Mouse (Mus musculus) megakaryocyte progenitor cell, adult 5-6 weeks (primary cell): ENCODE data around the gene Yy2. TPM values are rescaled to one million over a fixed set of nuclear protein-coding genes. Genes with fewer than 3 reads are reported as not detected.

Experiments used
- ATAC-seq: replicated peaks from 2 replicates; pipeline ENCODE4 v1.8.0; 2016; ENCODE audit warnings: mild to moderate bottlenecking, moderate TSS enrichment, inconsistent platforms; ENCODE audit not compliant: poor library complexity
- total RNA-seq, 2 experiments: library from RNA; stranded (forward) in 1 of 2; stranded (reverse) in 1 of 2; fragments of 157-497, 149-512 nt in 1 of 2; fragments of 200-1000 nt in 1 of 2; gene quantifications; 2 replicates each; pipeline versions ENCODE4 v1.2.3 to v1.2.4; 2015 to 2017

The Yy2 gene
- total RNA-seq (2015) = 4.3 and 8.7 TPM in 2 replicates
- total RNA-seq (2017) = 2.9 and 4.0 TPM in 2 replicates

DNA sequence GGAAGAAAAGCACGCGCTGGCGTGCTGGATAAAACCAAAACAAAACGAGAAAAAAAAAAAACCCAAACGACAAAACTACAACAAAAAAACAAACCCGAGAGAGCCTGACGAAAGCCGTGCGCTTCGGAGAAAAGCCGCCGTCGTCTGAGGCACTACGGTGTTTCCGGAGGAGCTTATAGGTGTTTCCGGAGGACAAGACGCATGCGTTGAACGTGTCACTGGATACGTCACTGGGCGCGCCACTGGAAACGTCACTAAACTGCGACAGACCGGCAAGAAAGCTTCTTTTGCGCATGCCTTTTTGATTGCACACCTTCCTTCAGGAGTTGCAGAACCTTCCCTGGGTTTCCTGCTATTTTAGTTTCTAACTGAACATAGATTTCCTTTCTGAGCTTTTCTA, at the start of gene Yy2:
TSS of gene Yy2 (minus strand) at position 146 of the 400 bp plus-strand sequence.
- ATAC-seq = no peak

- ATAC-seq = peak; percentile 48
Measured at GRCm38 (mm10) chrX:157612894-157613293, 44.1 kb upstream of the Yy2 start.

DNA sequence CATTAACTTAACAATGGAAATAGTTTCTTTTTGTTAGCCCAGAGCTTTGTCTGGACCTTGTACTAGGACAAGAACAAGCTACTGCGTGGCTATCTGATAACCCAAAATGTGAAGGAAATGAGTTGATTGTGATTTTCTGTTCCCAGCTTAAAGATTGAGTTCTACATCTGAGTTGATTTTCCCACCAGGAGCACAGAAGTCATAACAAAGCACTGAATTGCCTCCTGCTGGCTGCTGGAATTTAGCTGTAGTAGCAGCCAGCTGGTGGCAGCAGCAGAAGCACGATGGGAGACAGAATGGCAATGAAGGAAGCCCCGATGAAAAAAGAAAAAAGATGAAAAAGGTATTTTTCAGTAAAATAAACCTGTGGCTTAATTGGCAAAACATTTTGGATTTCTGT, 32.7 kb upstream of the Yy2 start:
- ATAC-seq = 0 out of 2 replicates have a peak, but pooled peaks have one; percentile 22

DNA sequence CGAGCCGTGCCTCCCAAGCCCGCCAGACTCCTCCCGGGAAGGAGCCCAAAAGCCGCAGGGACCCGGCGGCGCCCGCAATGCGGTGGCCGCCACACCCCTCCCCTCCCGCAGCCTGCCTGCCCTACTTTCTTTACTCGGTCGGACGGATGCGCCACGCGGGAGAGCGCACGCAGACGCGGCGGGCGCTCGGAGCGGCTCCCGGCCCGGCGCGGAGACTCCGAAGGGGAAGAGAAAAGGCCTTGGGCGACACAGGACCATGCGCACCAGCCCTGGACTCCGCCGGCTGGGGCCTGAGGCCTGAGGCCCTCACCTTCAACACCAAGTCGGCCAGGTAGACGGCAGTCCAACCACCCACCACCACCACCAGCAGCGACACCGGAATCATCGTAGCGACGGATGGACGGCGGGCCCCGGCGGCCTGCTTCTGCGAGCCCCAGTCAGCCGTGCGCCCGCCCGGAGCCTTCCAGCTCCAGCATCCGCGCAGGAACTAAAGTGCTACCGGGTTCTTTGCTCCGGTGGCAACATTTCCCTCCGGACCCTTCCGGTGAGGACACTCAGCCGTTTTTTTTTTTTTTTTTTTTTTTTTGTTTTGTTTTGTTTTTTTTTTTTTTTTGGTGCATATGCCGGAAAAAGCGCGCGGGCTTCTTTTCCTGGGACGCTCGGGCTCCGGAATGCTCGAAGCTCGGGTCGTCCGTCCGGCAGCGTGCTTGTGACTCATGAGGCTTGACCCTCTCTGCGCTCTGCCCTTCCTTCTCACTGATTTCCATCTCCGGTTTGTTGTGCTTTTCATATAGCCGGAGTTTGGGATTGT, 29.6 kb upstream of the Yy2 start, which contains the start of gene Mbtps2:
TSS of gene Mbtps2 (minus strand) at position 530 of the 811 bp plus-strand sequence.
- peak; percentile 89 for ATAC-seq

DNA sequence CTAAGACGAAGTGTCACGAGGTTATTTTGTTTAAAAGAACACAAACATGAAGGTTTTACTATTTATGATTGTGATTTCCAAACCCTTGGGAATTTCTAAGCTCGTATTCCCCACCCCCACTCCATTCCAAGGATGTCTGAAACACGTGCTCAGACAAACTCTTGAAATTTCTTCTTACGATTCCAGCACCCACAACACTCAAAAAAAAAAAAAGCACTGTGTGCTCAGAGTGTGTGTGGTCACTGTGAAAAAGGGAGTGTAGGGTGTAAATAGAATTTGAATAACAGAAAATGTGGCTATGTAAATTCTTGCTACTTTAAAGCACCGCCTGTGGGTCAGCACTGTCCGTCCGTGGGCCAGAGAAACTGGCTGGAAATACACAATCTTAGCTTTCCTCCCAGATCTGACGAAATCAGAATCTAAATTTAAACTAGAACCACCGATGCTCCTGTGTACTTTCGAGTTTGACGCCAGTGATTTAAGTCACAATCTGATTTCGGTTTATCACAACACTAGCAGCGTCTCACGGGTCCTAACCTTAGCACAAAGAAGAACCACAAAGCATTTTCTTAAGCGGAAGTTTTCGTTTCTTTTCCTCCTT, 28.9 kb upstream of the Yy2 start:
- ATAC-seq = peak; percentile 26; the same call in 1 of the 2 replicates

- no peak for ATAC-seq
Measured at GRCm38 (mm10) chrX:157596802-157597201, 28.0 kb upstream of the Yy2 start.

DNA sequence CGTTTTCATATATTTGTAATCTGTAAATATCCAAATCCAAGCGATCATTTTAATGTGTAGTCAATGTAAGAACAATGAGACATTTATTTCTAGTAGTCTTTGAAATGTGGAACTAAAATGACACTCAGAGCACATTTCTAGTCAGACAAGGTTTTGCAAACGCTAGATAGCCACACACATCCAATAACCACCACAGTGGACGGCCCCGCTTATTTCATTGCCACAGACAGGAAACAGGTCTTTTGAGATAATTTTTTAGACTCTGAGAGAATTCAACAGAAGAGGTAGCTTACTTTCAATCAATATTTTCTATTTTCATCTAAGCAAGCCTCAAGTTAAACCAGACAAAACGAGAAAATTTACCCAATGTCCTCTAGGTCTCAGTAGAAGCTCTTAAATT, 27.1 kb upstream of the Yy2 start:
- peak; percentile 40 for ATAC-seq

DNA sequence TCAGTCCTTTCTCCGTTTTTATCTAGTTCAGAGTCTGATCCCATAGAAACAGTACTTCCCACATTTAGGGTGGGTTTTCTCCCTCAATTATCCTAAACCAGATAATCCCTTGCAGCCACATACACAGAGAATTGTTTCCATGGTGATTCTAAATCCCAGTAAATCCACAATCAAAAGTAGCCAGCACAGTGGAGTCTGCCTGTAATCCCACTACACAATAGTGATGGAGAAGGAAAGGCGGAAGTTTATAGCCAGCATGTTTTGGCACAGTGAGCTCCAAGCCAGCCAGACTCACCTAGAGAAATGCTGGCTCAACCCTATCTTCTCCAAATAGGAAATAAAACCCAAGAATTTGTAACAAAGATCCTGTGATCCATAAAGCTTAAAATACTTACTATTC, 25.8 kb upstream of the Yy2 start:
- no peak for ATAC-seq

DNA sequence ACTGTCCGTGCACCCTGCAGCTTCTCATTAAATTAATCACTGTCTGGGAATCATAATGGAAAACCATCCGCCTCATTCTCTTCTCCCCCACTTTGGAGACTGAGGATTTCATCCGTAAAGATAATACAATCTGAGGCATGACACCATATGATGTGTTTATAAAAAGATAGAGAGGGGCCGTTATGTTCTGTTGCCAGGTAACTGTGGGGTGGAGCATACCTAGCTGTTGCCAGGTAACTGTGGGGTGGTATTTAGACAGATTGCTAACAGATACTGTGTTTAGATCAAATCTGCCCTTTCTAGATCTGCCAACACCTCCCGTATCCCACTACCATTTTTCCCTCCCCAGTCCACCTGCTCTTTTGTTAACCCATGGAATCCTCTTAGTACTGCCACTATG, 18.2 kb upstream of the Yy2 start:
- ATAC-seq = no peak

GRCm38 (mm10) chrX:157586397-157586796, 17.6 kb upstream of the Yy2 start:
- ATAC-seq = no peak

DNA sequence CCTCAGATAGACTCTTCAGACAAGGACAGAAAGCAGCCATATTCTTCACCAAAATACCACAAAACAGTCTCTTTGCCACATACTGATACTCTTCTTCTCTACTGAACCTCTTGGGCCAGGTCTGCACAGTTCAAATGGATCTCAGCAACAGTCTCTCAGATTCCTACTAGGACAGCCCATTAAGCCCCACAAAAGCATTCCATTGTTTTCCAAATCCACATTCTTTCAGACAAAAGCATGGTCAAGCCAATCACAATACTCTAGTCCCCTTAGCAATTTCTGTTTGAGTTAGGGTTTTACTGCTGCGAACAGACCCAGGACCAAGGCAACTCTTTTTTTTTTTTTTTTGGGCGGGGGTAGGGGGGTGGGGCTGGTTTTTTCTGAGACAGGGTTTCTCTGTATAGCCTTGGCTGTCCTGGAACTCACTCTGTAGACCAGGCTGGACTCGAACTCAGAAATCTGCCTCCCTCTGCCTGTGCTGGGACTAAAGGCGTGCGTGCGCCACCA, 10.4 kb upstream of the Yy2 start:
- ATAC-seq = no peak

DNA sequence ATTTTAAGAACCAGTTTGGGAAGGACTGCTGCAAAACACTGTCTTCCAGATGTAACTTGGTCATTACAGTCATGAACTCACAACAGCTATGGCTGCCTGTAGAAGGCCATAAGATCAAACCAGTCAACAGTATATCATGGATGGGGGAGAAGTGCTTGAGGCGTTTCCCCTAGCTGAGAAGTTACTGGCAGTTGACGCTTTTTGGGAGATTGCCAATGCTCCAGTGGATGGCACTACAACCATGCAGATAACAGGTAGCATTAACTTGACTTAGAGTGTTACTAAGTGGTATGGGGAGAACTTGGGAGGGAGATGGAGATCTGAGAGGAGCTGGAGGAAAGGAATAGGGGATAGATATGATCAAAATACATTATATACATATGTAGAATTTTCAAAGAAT, 5.9 kb upstream of the Yy2 start:
- peak; percentile 65 for ATAC-seq

GRCm38 (mm10) chrX:157563794-157564193, 5.0 kb downstream of the Yy2 start:
- ATAC-seq = peak; percentile 82

DNA sequence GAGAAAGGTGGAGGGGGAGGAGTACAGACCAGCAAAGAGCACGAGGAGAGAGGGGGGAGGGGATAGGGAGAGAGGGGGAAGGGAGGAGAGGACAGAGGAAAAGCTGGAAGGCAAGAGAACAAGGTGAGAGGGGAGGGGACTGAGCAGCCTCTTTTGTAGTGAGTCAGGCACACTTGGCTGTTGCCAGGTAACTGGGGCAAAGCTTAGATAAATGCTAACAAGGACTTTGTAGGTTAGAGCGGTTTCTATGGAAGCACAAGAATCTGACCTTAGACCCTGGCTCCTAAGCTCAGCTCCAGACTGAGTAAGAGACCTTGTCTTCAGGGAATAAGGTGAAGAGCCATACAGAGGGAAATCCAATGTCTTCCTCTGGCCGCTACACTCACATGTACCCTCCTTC, 21.7 kb downstream of the Yy2 start:
- no peak for ATAC-seq

Other genes with a start within 250 kb of the Yy2 start
- gene Phex, start 153.7 kb downstream of the Yy2 start, total RNA-seq (2015) = 0.05 and 0.10 TPM in 2 replicates
- gene Phex, start 153.7 kb downstream of the Yy2 start, total RNA-seq (2017) = 0.20 and 0.21 TPM in 2 replicates
- gene Sms, start 76.7 kb downstream of the Yy2 start, total RNA-seq (2015) = 72.2 and 75.0 TPM in 2 replicates
- gene Sms, start 76.7 kb downstream of the Yy2 start, total RNA-seq (2017) = 66.5 and 67.4 TPM in 2 replicates
- gene Mbtps2, start 29.7 kb upstream of the Yy2 start, total RNA-seq (2015) = 24.9 and 28.4 TPM in 2 replicates
- 9.5 and 14.1 TPM in 2 replicates for gene Mbtps2, start 29.7 kb upstream of the Yy2 start, total RNA-seq (2017)
- not detected in 2 replicates for gene Smpx, start 129.9 kb upstream of the Yy2 start, total RNA-seq (2015)
- gene Smpx, start 129.9 kb upstream of the Yy2 start, total RNA-seq (2017) = not detected in 2 replicates
- gene Klhl34, start 249.4 kb upstream of the Yy2 start, total RNA-seq (2015) = not detected in 2 replicates
- gene Klhl34, start 249.4 kb upstream of the Yy2 start, total RNA-seq (2017) = not detected in 2 replicates